ENCODE assay signal across 8 mouse cellular contexts in the genomic region with DNA sequence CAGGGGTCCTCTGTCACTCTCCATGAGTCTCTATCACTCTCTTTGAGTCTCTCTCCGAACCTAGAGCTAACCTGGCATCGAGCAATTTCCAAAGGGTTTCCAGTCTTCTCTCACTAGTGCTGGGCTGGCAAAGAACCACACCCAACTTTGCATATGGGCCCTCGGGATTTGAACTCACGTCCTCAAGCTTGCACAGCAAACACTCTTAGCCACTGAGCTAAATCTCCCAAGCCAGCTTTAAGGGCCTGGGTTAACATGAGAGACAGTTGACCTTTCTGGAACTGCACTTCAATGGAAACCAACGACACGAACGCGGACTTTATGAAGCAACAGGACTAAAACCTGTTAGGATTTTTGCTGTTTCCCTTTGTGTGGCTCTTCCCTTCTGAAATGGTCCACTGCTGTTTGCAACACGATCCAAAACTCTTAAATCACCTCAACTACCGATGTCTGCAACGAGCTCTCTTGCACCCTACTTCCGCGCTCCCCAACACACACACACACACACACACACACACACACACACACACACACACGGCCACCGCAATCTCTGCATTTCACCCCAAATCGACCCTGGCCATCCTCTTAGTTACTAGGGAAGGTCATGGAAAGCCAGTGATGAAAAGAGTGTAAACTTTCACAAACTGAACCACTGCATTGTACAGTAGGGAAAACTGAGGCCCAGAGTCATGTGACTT. TPM values are rescaled to one million over a fixed set of nuclear protein-coding genes. Genes with fewer than 3 reads are reported as not detected.
A peak's percentile ranks its signal among the peaks of the same experiment; 100 is the strongest.
DNase-seq lines count a peak whose midpoint lies in the region; ATAC-seq and TF ChIP-seq lines count a peak whose summit lies in the region.

No protein-coding gene starts in this region.

- no peak for TF ChIP-seq CTCF in kidney, postnatal 0 days (IDR thresholded peaks at IDR 0.05; ENCODE audit: low read depth)

- peak overlapping the region; percentile 99 for H3K27ac ChIP-seq in kidney, postnatal 0 days
- H3K27ac ChIP-seq in embryonic facial prominence, embryonic 10.5 days (replicated peaks): no peak overlapping the region
- peak overlapping the region; percentile 98 for H3K27ac ChIP-seq in intestine, embryonic 15.5 days
- no peak overlapping the region for H3K27ac ChIP-seq in midbrain, embryonic 16.5 days (ENCODE audit: low read length)

- peak; percentile 71 for DNase-seq in kidney, postnatal 0 days (ENCODE audit: low spot score)
- no peak for DNase-seq in kidney, adult 8-10 months
- DNase-seq in embryonic facial prominence, embryonic 10.5 days (ENCODE audit: low spot score): no peak
- no peak for DNase-seq in layer of hippocampus, adult 9-11 months
- DNase-seq in testis, postnatal 10 days (ENCODE audit: low spot score): no peak
- no peak for DNase-seq in adrenal gland, postnatal 25 days

- H3K9ac ChIP-seq in kidney, postnatal 0 days (ENCODE audit: low read depth, low read length): peak overlapping the region; percentile 99
- peak overlapping the region; percentile 97 for H3K9ac ChIP-seq in intestine, embryonic 15.5 days
- no peak overlapping the region for H3K9ac ChIP-seq in midbrain, embryonic 16.5 days (ENCODE audit: low read depth, low read length)

- peak overlapping the region; percentile 72 for H3K4me2 ChIP-seq in kidney, postnatal 0 days (ENCODE audit: low read length)
- H3K4me2 ChIP-seq in intestine, embryonic 15.5 days (replicated peaks): peak overlapping the region; percentile 69
- no peak overlapping the region; the same call in 1 of the 2 replicates for H3K4me2 ChIP-seq in midbrain, embryonic 16.5 days (ENCODE audit: low read length)

- H3K4me1 ChIP-seq in kidney, postnatal 0 days (replicated peaks; ENCODE audit: insufficient read depth, low read length): peaks cover 28% of the 10 kb centered on the region
- H3K4me1 ChIP-seq in embryonic facial prominence, embryonic 10.5 days: peaks cover 44% of the 10 kb centered on the region
- peaks cover 24% of the 10 kb centered on the region for H3K4me1 ChIP-seq in intestine, embryonic 15.5 days (replicated peaks)
- H3K4me1 ChIP-seq in midbrain, embryonic 16.5 days (ENCODE audit: control insufficient read depth, insufficient read depth, low read length): peaks cover 17% of the 10 kb centered on the region

- H3K9me3 ChIP-seq in kidney, postnatal 0 days (replicated peaks; ENCODE audit: low read length): no peaks in the 10 kb centered on the region
- H3K9me3 ChIP-seq in embryonic facial prominence, embryonic 10.5 days: no peaks in the 10 kb centered on the region
- H3K9me3 ChIP-seq in intestine, embryonic 15.5 days: no peaks in the 10 kb centered on the region
- H3K9me3 ChIP-seq in midbrain, embryonic 16.5 days (replicated peaks; ENCODE audit: control insufficient read depth, low read length, poor library complexity, severe bottlenecking): no peaks in the 10 kb centered on the region

- H3K27me3 ChIP-seq in kidney, postnatal 0 days (ENCODE audit: insufficient read depth, low read length): no peaks in the 10 kb centered on the region
- peaks cover 17% of the 10 kb centered on the region for H3K27me3 ChIP-seq in embryonic facial prominence, embryonic 10.5 days (replicated peaks; ENCODE audit: low read depth, poor library complexity, severe bottlenecking)
- H3K27me3 ChIP-seq in intestine, embryonic 15.5 days (replicated peaks): no peaks in the 10 kb centered on the region
- peaks cover 28% of the 10 kb centered on the region for H3K27me3 ChIP-seq in midbrain, embryonic 16.5 days (ENCODE audit: control insufficient read depth, insufficient read depth, low read depth, low read length)

- 27% methylated on average over 16 of the region's 16 CpGs for WGBS in kidney, postnatal 0 days
- WGBS in embryonic facial prominence, embryonic 10.5 days: 88% methylated on average over 16 of the region's 16 CpGs
- WGBS in intestine, embryonic 15.5 days: 55% methylated on average over 16 of the region's 16 CpGs
- 85% methylated on average over 16 of the region's 16 CpGs for WGBS in midbrain, embryonic 16.5 days

- ATAC-seq in kidney, postnatal 0 days (replicated peaks; ENCODE audit: low FRiP score, low read depth): no peak
- no peak for ATAC-seq in intestine, embryonic 15.5 days
- no peak for ATAC-seq in midbrain, embryonic 16.5 days

- H3K4me3 ChIP-seq in kidney, postnatal 0 days (replicated peaks; ENCODE audit: low read depth, low read length): peak overlapping the region; percentile 91
- peak overlapping the region; percentile 88 for H3K4me3 ChIP-seq in embryonic facial prominence, embryonic 10.5 days
- H3K4me3 ChIP-seq in intestine, embryonic 15.5 days (replicated peaks): peak overlapping the region; percentile 89
- H3K4me3 ChIP-seq in midbrain, embryonic 16.5 days (ENCODE audit: low read depth, low read length): peak overlapping the region; percentile 57; the same call in 1 of the 2 replicates

- H3K36me3 ChIP-seq in kidney, postnatal 0 days (ENCODE audit: insufficient read depth, low read length): no peaks in the 10 kb centered on the region
- no peaks in the 10 kb centered on the region for H3K36me3 ChIP-seq in embryonic facial prominence, embryonic 10.5 days (replicated peaks)
- H3K36me3 ChIP-seq in intestine, embryonic 15.5 days: no peaks in the 10 kb centered on the region
- H3K36me3 ChIP-seq in midbrain, embryonic 16.5 days (ENCODE audit: control insufficient read depth, insufficient read depth, low read length): no peaks in the 10 kb centered on the region

RNA-seq across cellular contexts. Expression of gene Tgfbr2, which starts 1.5 kb away (rescaled TPM):
- 31.0 and 31.2 TPM in 2 replicates for polyA plus RNA-seq in kidney, postnatal 0 days (2015; fragmentation: Nextera tagmentation; extraction: Ambion mirVana)
- 8.6 and 9.2 TPM in 2 replicates for polyA plus RNA-seq in embryonic facial prominence, embryonic 10.5 days (2016; fragmentation: Nextera tagmentation; extraction: Ambion mirVana)
- 28.3 and 31.8 TPM in 2 replicates for polyA plus RNA-seq in intestine, embryonic 15.5 days (2015; fragmentation: Nextera tagmentation; extraction: Ambion mirVana)
- polyA plus RNA-seq in midbrain, embryonic 16.5 days (2015; fragmentation: Nextera tagmentation; extraction: Ambion mirVana): 7.1 and 7.7 TPM in 2 replicates
- 61.2 and 69.9 TPM in 2 replicates for total RNA-seq in adrenal gland, postnatal 25 days (2021)

Comparison
In these comparisons a context has a peak if more than half of its experiments do, and no peak if none do; other contexts are left out.
1. H3K27ac ChIP-seq: peak in kidney, postnatal 0 days (single experiment) and intestine, embryonic 15.5 days (single experiment); none in embryonic facial prominence, embryonic 10.5 days (single experiment) and midbrain, embryonic 16.5 days (single experiment).
2. Peak in every context shown above with its lines, with median percentiles within 50 percentile points of each other: H3K4me3 ChIP-seq.